25 mouse cellular contexts compared by ENCODE assay signal in the genomic region with DNA sequence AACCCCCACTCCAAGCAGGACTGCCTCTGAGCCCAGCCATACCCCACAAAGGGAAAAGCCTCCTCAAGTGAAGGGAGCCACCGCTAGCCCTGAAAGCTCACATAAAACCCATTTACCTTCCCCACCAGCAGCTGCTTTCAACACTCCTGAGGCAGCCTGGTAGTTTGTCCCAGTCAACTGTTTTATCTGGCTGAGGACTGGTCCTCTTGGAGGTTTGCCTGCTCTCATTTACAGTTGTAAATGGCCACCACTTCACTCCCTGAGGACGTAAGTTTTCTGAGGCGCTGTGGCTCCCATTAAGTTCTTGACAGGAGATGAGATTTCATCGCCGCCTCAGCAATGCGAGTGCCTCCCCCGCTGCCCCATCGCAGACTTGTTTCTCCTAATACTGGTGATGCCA.
"Had no signal": no experiment of that assay in that cellular context is flagged by ENCODE, and none has a peak within 500 bp of the region (broad histone marks: within the 10 kb centered on the region; RNA-seq: fewer than 3 reads in every experiment).

No protein-coding gene starts in this region.

- H3K4me3 ChIP-seq: gastrocnemius, adult 2 months; heart, embryonic 15.5 days; hindbrain, embryonic 13.5 days; hindbrain, embryonic 15.5 days; kidney, embryonic 15.5 days; left cerebral cortex, adult 2 months; limb, embryonic 13.5 days; limb, embryonic 15.5 days; liver, embryonic 12.5 days had no signal

- H3K9me3 ChIP-seq: heart, embryonic 15.5 days; hindbrain, embryonic 13.5 days; hindbrain, embryonic 15.5 days; kidney, embryonic 15.5 days; limb, embryonic 13.5 days; limb, embryonic 15.5 days; liver, embryonic 12.5 days had no signal

- H3K27ac ChIP-seq: gastrocnemius, adult 2 months; heart, embryonic 15.5 days; hindbrain, embryonic 13.5 days; hindbrain, embryonic 15.5 days; hindbrain, postnatal 0 days; kidney, embryonic 15.5 days; kidney, postnatal 0 days; left cerebral cortex, adult 2 months; limb, embryonic 13.5 days; limb, embryonic 15.5 days; liver, embryonic 12.5 days; liver, embryonic 14.5 days had no signal

- H3K36me3 ChIP-seq: heart, embryonic 15.5 days; hindbrain, embryonic 13.5 days; hindbrain, embryonic 15.5 days; kidney, embryonic 15.5 days; limb, embryonic 13.5 days; limb, embryonic 15.5 days; liver, embryonic 12.5 days had no signal

- H3K9ac ChIP-seq: heart, embryonic 15.5 days; hindbrain, embryonic 13.5 days; hindbrain, embryonic 15.5 days; kidney, embryonic 15.5 days; limb, embryonic 13.5 days; limb, embryonic 15.5 days; liver, embryonic 12.5 days; liver, embryonic 14.5 days had no signal

- H3K4me2 ChIP-seq: heart, embryonic 11.5 days; heart, embryonic 15.5 days; hindbrain, embryonic 13.5 days; hindbrain, embryonic 15.5 days; kidney, embryonic 15.5 days; limb, embryonic 13.5 days; limb, embryonic 15.5 days; liver, embryonic 12.5 days had no signal

- ATAC-seq: hindbrain, postnatal 0 days; intestine, embryonic 16.5 days; liver, embryonic 12.5 days had no signal

- DNase-seq: gastrocnemius, adult 2 months; gastrocnemius, postnatal 10 days; gastrocnemius, postnatal 25 days; heart, adult 18-20 months; heart, postnatal 10 days; heart, postnatal 36 days; kidney, adult 11 months; kidney, adult 2 months; kidney, adult 9 months; kidney, postnatal 14 days; kidney, postnatal 36 days; left cerebral cortex, postnatal 4 days had no signal

- H3K4me1 ChIP-seq: hindbrain, embryonic 15.5 days; kidney, embryonic 15.5 days; limb, embryonic 15.5 days; liver, embryonic 12.5 days had no signal

- H3K27me3 ChIP-seq: heart, embryonic 15.5 days; hindbrain, embryonic 13.5 days; hindbrain, embryonic 15.5 days; kidney, embryonic 15.5 days; limb, embryonic 13.5 days; limb, embryonic 15.5 days; liver, embryonic 12.5 days had no signal
